Mouse (Mus musculus) forebrain, embryonic 16.5 days (tissue): ENCODE data around the gene Nipsnap3a. TPM values are rescaled to one million over a fixed set of nuclear protein-coding genes. Genes with fewer than 3 reads are reported as not detected.

Source experiments
- ATAC-seq: fragments of 200-750 bp; cut with Nextera tagmentation; 2 replicates; pipeline ENCODE4 v1.8.0; 2017; ENCODE audit warnings: mild to moderate bottlenecking, moderate library complexity
- H3K27ac ChIP-seq: fragments of 300-500 bp; sonication (generic); 2 replicates; pipeline ENCODE4 v1.5.1; 2014; ENCODE audit warnings: low read length, control low read depth
- H3K27me3 ChIP-seq: fragments of 300-500 bp; sonication (generic); replicated peaks from 2 replicates; pipeline ENCODE4 v1.6.1; 2014; ENCODE audit warnings: low read length; ENCODE audit not compliant: control insufficient read depth, insufficient read depth
- H3K36me3 ChIP-seq: fragments of 300-500 bp; sonication (generic); 2 replicates; pipeline ENCODE4 v1.6.1; 2014; ENCODE audit not compliant: control insufficient read depth, insufficient read depth
- H3K4me1 ChIP-seq: fragments of 300-500 bp; sonication (generic); replicated peaks from 2 replicates; pipeline ENCODE4 v1.6.1; 2014; ENCODE audit warnings: low read length; ENCODE audit not compliant: control insufficient read depth, insufficient read depth
- H3K4me2 ChIP-seq: fragments of 300-500 bp; sonication (generic); 2 replicates; pipeline ENCODE4 v1.6.1; 2014; ENCODE audit warnings: mild to moderate bottlenecking, low read length, control low read depth
- H3K4me3 ChIP-seq: fragments of 300-500 bp; sonication (generic); replicated peaks from 2 replicates; pipeline ENCODE4 v1.5.1; 2014; ENCODE audit warnings: mild to moderate bottlenecking, low read length, control low read depth
- H3K9ac ChIP-seq: fragments of 300-500 bp; sonication (generic); replicated peaks from 2 replicates; pipeline ENCODE4 v1.6.1; 2014; ENCODE audit warnings: low read depth, low read length, control low read depth
- H3K9me3 ChIP-seq: fragments of 300-500 bp; sonication (generic); 2 replicates; pipeline ENCODE4 v1.6.1; 2016; ENCODE audit warnings: low read length; ENCODE audit not compliant: control insufficient read depth
- WGBS: fragments of 180-500 bp; shearing (Covaris S2); extraction: QIAGEN DNeasy Blood & Tissue Kit; methylation state at CpG from one replicate; pipeline ENCODE4 v1.1.7; 2014; 5-methylcytosine and 5-hydroxymethylcytosine counted together
- polyA plus RNA-seq: library from polyadenylated mRNA; unstranded; fragments of >200 nt; fragmentation: Nextera tagmentation; extraction: Ambion mirVana; gene quantifications from 2 replicates; pipeline ENCODE4 v1.2.1, GENCODE M21; 2015

The Nipsnap3a gene
- polyA plus RNA-seq, 1 experiment from 2014 or later: not detected

- H3K4me2 ChIP-seq: no peak overlapping the region
- H3K27me3 ChIP-seq: no peaks in the 10 kb centered on the region
- no peak overlapping the region for H3K9ac ChIP-seq
- H3K36me3 ChIP-seq: peaks cover under 1% of the 10 kb centered on the region; the same call in 1 of the 2 replicates
- WGBS: 96% methylated on average over 4 of the region's 4 CpGs
- H3K4me3 ChIP-seq: no peak overlapping the region
- H3K27ac ChIP-seq: no peak overlapping the region
- no peak for ATAC-seq
- peaks cover 6% of the 10 kb centered on the region; the same call in 1 of the 2 replicates for H3K4me1 ChIP-seq
- H3K9me3 ChIP-seq: no peaks in the 10 kb centered on the region
Measured at GRCm38 (mm10) chr4:53009871-53010270, 20.8 kb downstream of the Nipsnap3a start.

GRCm38 (mm10) chr4:53011732-53012361 is 22.8 kb downstream of the Nipsnap3a start, which contains the start of gene Nipsnap3b:
Nipsnap3b (plus strand) TSS chr4:53011880.
- Histone ChIP-seq H3K27ac (peak within 1 kb of the TSS; percentile 81), H3K4me3 (peak within 1 kb of the TSS; percentile 69), H3K4me2 (peak within 1 kb of the TSS; percentile 48), H3K27me3 (no peaks in the 10 kb centered on the region), H3K36me3 (peaks cover 14% of the 10 kb centered on the region), H3K9me3 (no peaks in the 10 kb centered on the region), H3K9ac (peak within 1 kb of the TSS; percentile 84), H3K4me1 (peaks cover 6% of the 10 kb centered on the region; the same call in 1 of the 2 replicates)
- WGBS: under 1% methylated on average over 63 of the region's 63 CpGs
- peak; percentile 95 for ATAC-seq

- H3K9me3 ChIP-seq: no peaks in the 10 kb centered on the region
- 93% methylated on average over 7 of the region's 7 CpGs for WGBS
- H3K27me3 ChIP-seq: no peaks in the 10 kb centered on the region
- peaks cover 6% of the 10 kb centered on the region; the same call in 1 of the 2 replicates for H3K4me1 ChIP-seq
- no peak overlapping the region for H3K9ac ChIP-seq
- no peak overlapping the region for H3K4me3 ChIP-seq
- H3K36me3 ChIP-seq: peaks cover 28% of the 10 kb centered on the region
- ATAC-seq: no peak
- no peak overlapping the region for H3K4me2 ChIP-seq
- no peak overlapping the region for H3K27ac ChIP-seq
Measured at GRCm38 (mm10) chr4:53014421-53014820, 25.3 kb downstream of the Nipsnap3a start.

- Histone ChIP-seq H3K4me1 (peaks cover 6% of the 10 kb centered on the region; the same call in 1 of the 2 replicates), H3K4me2 (no peak overlapping the region), H3K9me3 (no peaks in the 10 kb centered on the region), H3K4me3 (no peak overlapping the region), H3K27me3 (no peaks in the 10 kb centered on the region), H3K27ac (no peak overlapping the region), H3K9ac (no peak overlapping the region), H3K36me3 (peaks cover 28% of the 10 kb centered on the region)
- ATAC-seq: no peak
- 95% methylated on average over 3 of the region's 3 CpGs for WGBS
Measured at GRCm38 (mm10) chr4:53015024-53015423, 26.0 kb downstream of the Nipsnap3a start.

- Histone ChIP-seq H3K27me3 (no peaks in the 10 kb centered on the region), H3K27ac (no peak overlapping the region), H3K9ac (no peak overlapping the region), H3K4me1 (no peaks in the 10 kb centered on the region), H3K9me3 (no peaks in the 10 kb centered on the region), H3K4me3 (no peak overlapping the region), H3K4me2 (no peak overlapping the region), H3K36me3 (peaks cover 36% of the 10 kb centered on the region)
- WGBS: 96% methylated on average over 1 of the region's 1 CpGs
- ATAC-seq: no peak
Measured at GRCm38 (mm10) chr4:53018392-53018791, 29.3 kb downstream of the Nipsnap3a start.

GRCm38 (mm10) chr4:53023189-53023925 is 34.3 kb downstream of the Nipsnap3a start:
- Histone ChIP-seq H3K4me1 (no peaks in the 10 kb centered on the region), H3K9me3 (peaks cover 4% of the 10 kb centered on the region; the same call in 1 of the 2 replicates), H3K4me3 (no peak overlapping the region), H3K27me3 (no peaks in the 10 kb centered on the region), H3K36me3 (peaks cover 12% of the 10 kb centered on the region), H3K4me2 (no peak overlapping the region), H3K9ac (no peak overlapping the region), H3K27ac (no peak overlapping the region)
- no peak for ATAC-seq
- 93% methylated on average over 14 of the region's 14 CpGs for WGBS

GRCm38 (mm10) chr4:53024397-53024796 is 35.3 kb downstream of the Nipsnap3a start:
- Histone ChIP-seq H3K9me3 (peaks cover 4% of the 10 kb centered on the region; the same call in 1 of the 2 replicates), H3K4me3 (no peak overlapping the region), H3K9ac (no peak overlapping the region), H3K4me2 (no peak overlapping the region), H3K27me3 (no peaks in the 10 kb centered on the region), H3K36me3 (peaks cover 9% of the 10 kb centered on the region), H3K4me1 (no peaks in the 10 kb centered on the region), H3K27ac (no peak overlapping the region)
- WGBS: 86% methylated on average over 4 of the region's 4 CpGs
- no peak for ATAC-seq

- Histone ChIP-seq H3K9ac (no peak overlapping the region), H3K27me3 (no peaks in the 10 kb centered on the region), H3K9me3 (peaks cover 4% of the 10 kb centered on the region; the same call in 1 of the 2 replicates), H3K4me2 (no peak overlapping the region), H3K4me1 (no peaks in the 10 kb centered on the region), H3K4me3 (no peak overlapping the region), H3K27ac (no peak overlapping the region), H3K36me3 (peaks cover 9% of the 10 kb centered on the region)
- WGBS: 92% methylated on average over 3 of the region's 3 CpGs
- no peak for ATAC-seq
Measured at GRCm38 (mm10) chr4:53027811-53028210, 38.7 kb downstream of the Nipsnap3a start.

- no peak for ATAC-seq
Measured at GRCm38 (mm10) chr4:53030326-53030948, 41.4 kb downstream of the Nipsnap3a start.

More at GRCm38 (mm10) chr4:53030326-53030948, 41.4 kb downstream of the Nipsnap3a start:
- no peak overlapping the region for H3K9ac ChIP-seq
- no peaks in the 10 kb centered on the region for H3K27me3 ChIP-seq
- no peaks in the 10 kb centered on the region for H3K4me1 ChIP-seq
- 45% methylated on average over 8 of the region's 8 CpGs for WGBS
- no peak overlapping the region for H3K4me2 ChIP-seq
- H3K9me3 ChIP-seq: peaks cover 4% of the 10 kb centered on the region; the same call in 1 of the 2 replicates
- no peak overlapping the region for H3K4me3 ChIP-seq
- H3K27ac ChIP-seq: no peak overlapping the region
- peaks cover 3% of the 10 kb centered on the region; the same call in 1 of the 2 replicates for H3K36me3 ChIP-seq
